Mouse (Mus musculus) brain, embryonic 14.5 days (tissue): Measurements from ENCODE around the gene Arv1.

Source experiments
- CTCF ChIP-seq: fragments of 200-500 bp; IDR thresholded peaks from 2 replicates; pipeline ENCODE4 v1.5.1; 2012; ENCODE audit warnings: inconsistent platforms, mild to moderate bottlenecking, moderate library complexity, borderline replicate concordance; ENCODE audit not compliant: insufficient read depth, insufficient read length; ENCODE audit errors: extremely low read depth
- POLR2A ChIP-seq: fragments of 200-500 bp; IDR thresholded peaks from 2 replicates; pipeline ENCODE4 v1.6.1; 2012; ENCODE audit warnings: mild to moderate bottlenecking, inconsistent platforms, borderline replicate concordance; ENCODE audit not compliant: poor library complexity, insufficient read depth, insufficient read length, severe bottlenecking; ENCODE audit errors: extremely low read depth

- TF ChIP-seq POLR2A (no peak), CTCF (no peak)
These were observed 41.1 kb downstream of the Arv1 start for GRCm38 (mm10) chr8:124763061-124763460.
